Mouse (Mus musculus) cortical plate, adult 2 months (tissue): ENCODE results near the gene Abca6. TPM values are rescaled to one million over a fixed set of nuclear protein-coding genes. Genes with fewer than 3 reads are reported as not detected.

Source experiments
- H3K27ac ChIP-seq: fragments of 200-500 bp; 2 replicates; pipeline ENCODE4 v1.5.1; 2012; ENCODE audit warnings: low read length, control low read depth, inconsistent platforms; ENCODE audit not compliant: insufficient read depth
- H3K4me1 ChIP-seq: fragments of 200-500 bp; 2 replicates; pipeline ENCODE4 v1.6.1; 2011; ENCODE audit warnings: low read length; ENCODE audit not compliant: control insufficient read depth, insufficient read depth
- H3K4me3 ChIP-seq: fragments of 200-500 bp; 2 replicates; pipeline ENCODE4 v1.5.1; 2011; ENCODE audit warnings: mild to moderate bottlenecking, low read length, control low read depth; ENCODE audit not compliant: insufficient read depth
- CTCF ChIP-seq: fragments of 200-500 bp; IDR thresholded peaks from 2 replicates; pipeline ENCODE4 v1.5.1; 2011; ENCODE audit warnings: mild to moderate bottlenecking, control low read depth, low read length; ENCODE audit not compliant: insufficient read depth; ENCODE audit errors: extremely low read depth
- POLR2A ChIP-seq: fragments of 200-500 bp; IDR thresholded peaks from 2 replicates; pipeline ENCODE4 v1.6.1; 2011; ENCODE audit warnings: mild to moderate bottlenecking, low read length, control low read depth; ENCODE audit not compliant: insufficient read depth; ENCODE audit errors: extremely low read depth
- polyA plus RNA-seq: library from polyadenylated mRNA; depleted of rRNA; stranded (reverse); fragments of >200 nt; gene quantifications from 2 replicates; pipeline ENCODE4 v1.2.3, GENCODE M21; 2012

Gene Abca6
- polyA plus RNA-seq, 1 experiment: 1.1 TPM

GRCm38 (mm10) chr11:110268244-110268844, 16.8 kb upstream of the Abca6 start:
- H3K4me3 ChIP-seq: no peak overlapping the region
- no peak for TF ChIP-seq POLR2A
- peak; percentile 96 for TF ChIP-seq CTCF
- H3K4me1 ChIP-seq: no peaks in the 10 kb centered on the region; the same call in 1 of the 2 replicates
- no peak overlapping the region for H3K27ac ChIP-seq

GRCm38 (mm10) chr11:110267232-110267631, 15.7 kb upstream of the Abca6 start:
- no peak overlapping the region for H3K4me3 ChIP-seq
- H3K4me1 ChIP-seq: no peaks in the 10 kb centered on the region; the same call in 1 of the 2 replicates
- TF ChIP-seq CTCF: no peak
- H3K27ac ChIP-seq: no peak overlapping the region

GRCm38 (mm10) chr11:110266757-110267156, 15.2 kb upstream of the Abca6 start:
- H3K4me3 ChIP-seq: no peak overlapping the region
- no peaks in the 10 kb centered on the region; the same call in 1 of the 2 replicates for H3K4me1 ChIP-seq
- no peak for TF ChIP-seq CTCF
- H3K27ac ChIP-seq: no peak overlapping the region

GRCm38 (mm10) chr11:110261867-110262266, 10.3 kb upstream of the Abca6 start:
- H3K27ac ChIP-seq: no peak overlapping the region
- TF ChIP-seq POLR2A: no peak
- no peak for TF ChIP-seq CTCF
- H3K4me1 ChIP-seq: no peaks in the 10 kb centered on the region
- H3K4me3 ChIP-seq: no peak overlapping the region

- no peak overlapping the region for H3K27ac ChIP-seq
- H3K4me1 ChIP-seq: no peaks in the 10 kb centered on the region
- no peak for TF ChIP-seq CTCF
- TF ChIP-seq POLR2A: no peak
- H3K4me3 ChIP-seq: no peak overlapping the region
Measured at GRCm38 (mm10) chr11:110257911-110258310, 6.3 kb upstream of the Abca6 start.

- Histone ChIP-seq H3K4me1 (no peaks in the 10 kb centered on the region), H3K27ac (no peak overlapping the region), H3K4me3 (no peak overlapping the region)
- TF ChIP-seq CTCF (no peak), POLR2A (no peak)
Measured at GRCm38 (mm10) chr11:110257061-110257460, 5.5 kb upstream of the Abca6 start.

GRCm38 (mm10) chr11:110252256-110252655, 680 bp upstream of the Abca6 start:
- H3K4me3 ChIP-seq: no peak overlapping the region
- no peak for TF ChIP-seq POLR2A
- TF ChIP-seq CTCF: no peak
- no peaks in the 10 kb centered on the region for H3K4me1 ChIP-seq
- H3K27ac ChIP-seq: no peak overlapping the region

- no peak overlapping the region for H3K27ac ChIP-seq
- no peak overlapping the region for H3K4me3 ChIP-seq
- no peaks in the 10 kb centered on the region for H3K4me1 ChIP-seq
- TF ChIP-seq CTCF: no peak
- TF ChIP-seq POLR2A: no peak
Measured at GRCm38 (mm10) chr11:110244730-110245129, 6.8 kb downstream of the Abca6 start.

- TF ChIP-seq CTCF (no peak), POLR2A (no peak)
- H3K4me1 ChIP-seq: no peaks in the 10 kb centered on the region
- no peak overlapping the region for H3K4me3 ChIP-seq
- no peak overlapping the region for H3K27ac ChIP-seq
Measured at GRCm38 (mm10) chr11:110237466-110237865, 14.1 kb downstream of the Abca6 start.

- Histone ChIP-seq H3K4me1 (no peaks in the 10 kb centered on the region), H3K4me3 (no peak overlapping the region), H3K27ac (no peak overlapping the region)
- no peak for TF ChIP-seq POLR2A
- TF ChIP-seq CTCF: no peak
Measured at GRCm38 (mm10) chr11:110232975-110233374, 18.6 kb downstream of the Abca6 start.
